Mouse (Mus musculus) forebrain, embryonic 13.5 days (tissue): ENCODE measurements around the gene Lonrf2. TPM values are rescaled to one million over a fixed set of nuclear protein-coding genes. Genes with fewer than 3 reads are reported as not detected.

Experiments
- ATAC-seq: fragments of 200-750 bp; cut with Nextera tagmentation; 2 replicates; pipeline ENCODE4 v1.8.0; 2017
- H3K27ac ChIP-seq: fragments of 300-500 bp; sonication (generic); 2 replicates; pipeline ENCODE4 v1.5.1; 2015; ENCODE audit warnings: inconsistent platforms, mild to moderate bottlenecking, moderate library complexity
- H3K27me3 ChIP-seq: fragments of 300-500 bp; sonication (generic); 2 replicates; pipeline ENCODE4 v1.6.1; 2015; ENCODE audit warnings: mild to moderate bottlenecking, inconsistent platforms
- H3K36me3 ChIP-seq: fragments of 300-500 bp; sonication (generic); 2 replicates; pipeline ENCODE4 v1.6.1; 2015; ENCODE audit warnings: mild to moderate bottlenecking, inconsistent platforms; ENCODE audit not compliant: poor library complexity, severe bottlenecking
- H3K4me1 ChIP-seq: fragments of 300-500 bp; sonication (generic); 2 replicates; pipeline ENCODE4 v1.6.1; 2015; ENCODE audit warnings: inconsistent platforms
- H3K4me2 ChIP-seq: fragments of 300-500 bp; sonication (generic); 2 replicates; pipeline ENCODE4 v1.6.1; 2015; ENCODE audit warnings: inconsistent platforms, mild to moderate bottlenecking, moderate library complexity
- H3K4me3 ChIP-seq: fragments of 300-500 bp; sonication (generic); 2 replicates; pipeline ENCODE4 v1.5.1; 2015; ENCODE audit warnings: mild to moderate bottlenecking, inconsistent platforms
- H3K9ac ChIP-seq: fragments of 300-500 bp; sonication (generic); 2 replicates; pipeline ENCODE4 v1.6.1; 2015; ENCODE audit warnings: mild to moderate bottlenecking, inconsistent platforms
- H3K9me3 ChIP-seq: fragments of 300-500 bp; sonication (generic); replicated peaks from 2 replicates; pipeline ENCODE4 v1.6.1; 2016; ENCODE audit warnings: inconsistent platforms
- WGBS: fragments of 180-500 bp; shearing (Covaris S2); methylation state at CpG from one replicate; pipeline ENCODE4 v1.1.7; 2015; 5-methylcytosine and 5-hydroxymethylcytosine counted together
- polyA plus RNA-seq: library from polyadenylated mRNA; unstranded; fragments of >200 nt; fragmentation: Nextera tagmentation; extraction: Ambion mirVana; gene quantifications from 2 replicates; pipeline ENCODE4 v1.2.1, GENCODE M21; 2015

Gene Lonrf2
- polyA plus RNA-seq, 1 experiment from 2014 or later, result 6.9 TPM

GRCm38 (mm10) chr1:38860867-38861524 is 24.5 kb upstream of the Lonrf2 start:
- Histone ChIP-seq H3K4me1 (no peaks in the 10 kb centered on the region), H3K9ac (no peak overlapping the region), H3K36me3 (peaks cover 29% of the 10 kb centered on the region), H3K9me3 (no peaks in the 10 kb centered on the region), H3K4me2 (no peak overlapping the region), H3K4me3 (no peak overlapping the region), H3K27ac (no peak overlapping the region), H3K27me3 (no peaks in the 10 kb centered on the region)
- peak; percentile 57 for ATAC-seq
- 91% methylated on average over 9 of the region's 9 CpGs for WGBS

- Histone ChIP-seq H3K4me1 (no peaks in the 10 kb centered on the region), H3K27ac (no peak overlapping the region), H3K4me3 (no peak overlapping the region), H3K27me3 (no peaks in the 10 kb centered on the region), H3K36me3 (peaks cover 21% of the 10 kb centered on the region), H3K4me2 (no peak overlapping the region), H3K9me3 (no peaks in the 10 kb centered on the region), H3K9ac (no peak overlapping the region)
- no peak for ATAC-seq
- 85% methylated on average over 5 of the region's 5 CpGs for WGBS
Observed at GRCm38 (mm10) chr1:38860207-38860606, 23.7 kb upstream of the Lonrf2 start.

- Histone ChIP-seq H3K4me1 (no peaks in the 10 kb centered on the region), H3K36me3 (no peaks in the 10 kb centered on the region), H3K4me3 (no peak overlapping the region), H3K27ac (no peak overlapping the region), H3K27me3 (no peaks in the 10 kb centered on the region), H3K9me3 (no peaks in the 10 kb centered on the region), H3K4me2 (no peak overlapping the region), H3K9ac (no peak overlapping the region)
- WGBS, result 11% methylated on average over 3 of the region's 3 CpGs
- peak; percentile 57; the same call in 1 of the 2 replicates for ATAC-seq
Observed at GRCm38 (mm10) chr1:38856196-38856595, 19.7 kb upstream of the Lonrf2 start.

- Histone ChIP-seq H3K4me2 (no peak overlapping the region), H3K9me3 (no peaks in the 10 kb centered on the region), H3K4me1 (peaks cover 21% of the 10 kb centered on the region), H3K27me3 (no peaks in the 10 kb centered on the region), H3K36me3 (no peaks in the 10 kb centered on the region), H3K4me3 (no peak overlapping the region), H3K9ac (no peak overlapping the region), H3K27ac (no peak overlapping the region)
- ATAC-seq, result no peak
- 49% methylated on average over 2 of the region's 2 CpGs for WGBS
Observed at GRCm38 (mm10) chr1:38852250-38852649, 15.7 kb upstream of the Lonrf2 start.

GRCm38 (mm10) chr1:38850650-38851049 is 14.1 kb upstream of the Lonrf2 start:
- no peak overlapping the region for H3K4me3 ChIP-seq

GRCm38 (mm10) chr1:38848451-38849289 is 12.2 kb upstream of the Lonrf2 start:
- Histone ChIP-seq H3K27ac (peak overlapping the region; percentile 31; the same call in 1 of the 2 replicates), H3K27me3 (peaks cover 12% of the 10 kb centered on the region; the same call in 1 of the 2 replicates), H3K4me3 (no peak overlapping the region), H3K4me1 (peaks cover 25% of the 10 kb centered on the region), H3K4me2 (peak overlapping the region; percentile 56), H3K36me3 (no peaks in the 10 kb centered on the region), H3K9me3 (no peaks in the 10 kb centered on the region), H3K9ac (no peak overlapping the region)
- ATAC-seq, result peak; percentile 59
- 33% methylated on average over 2 of the region's 2 CpGs for WGBS

More at GRCm38 (mm10) chr1:38850650-38851049, 14.1 kb upstream of the Lonrf2 start:
- Histone ChIP-seq H3K9me3 (no peaks in the 10 kb centered on the region), H3K4me1 (peaks cover 25% of the 10 kb centered on the region), H3K9ac (no peak overlapping the region), H3K4me2 (no peak overlapping the region), H3K27ac (no peak overlapping the region), H3K27me3 (peaks cover 8% of the 10 kb centered on the region; the same call in 1 of the 2 replicates), H3K36me3 (no peaks in the 10 kb centered on the region)
- no peak for ATAC-seq
- WGBS, result 91% methylated on average over 2 of the region's 2 CpGs

GRCm38 (mm10) chr1:38847975-38848374 is 11.5 kb upstream of the Lonrf2 start:
- Histone ChIP-seq H3K4me2 (peak overlapping the region; percentile 56), H3K9ac (peak overlapping the region; percentile 43; the same call in 1 of the 2 replicates), H3K9me3 (no peaks in the 10 kb centered on the region), H3K4me3 (peak overlapping the region; percentile 34), H3K27me3 (peaks cover 12% of the 10 kb centered on the region; the same call in 1 of the 2 replicates), H3K4me1 (peaks cover 29% of the 10 kb centered on the region), H3K36me3 (no peaks in the 10 kb centered on the region), H3K27ac (peak overlapping the region; percentile 79)
- ATAC-seq, result peak; percentile 91
- 4% methylated on average over 11 of the region's 11 CpGs for WGBS

GRCm38 (mm10) chr1:38843275-38843674 is 6.8 kb upstream of the Lonrf2 start:
- Histone ChIP-seq H3K27ac (no peak overlapping the region), H3K4me1 (peaks cover 19% of the 10 kb centered on the region), H3K4me3 (no peak overlapping the region), H3K4me2 (no peak overlapping the region), H3K27me3 (peaks cover 25% of the 10 kb centered on the region), H3K36me3 (no peaks in the 10 kb centered on the region), H3K9ac (no peak overlapping the region), H3K9me3 (no peaks in the 10 kb centered on the region)
- 21% methylated on average over 4 of the region's 4 CpGs for WGBS
- ATAC-seq, result peak; percentile 20; the same call in 1 of the 2 replicates

GRCm38 (mm10) chr1:38842861-38843260 is 6.3 kb upstream of the Lonrf2 start:
- peaks cover 15% of the 10 kb centered on the region for H3K4me1 ChIP-seq
- no peak overlapping the region for H3K4me3 ChIP-seq
- 60% methylated on average over 1 of the region's 1 CpGs for WGBS
- no peak for ATAC-seq
- no peaks in the 10 kb centered on the region for H3K9me3 ChIP-seq
- no peak overlapping the region for H3K27ac ChIP-seq
- H3K27me3 ChIP-seq, result peaks cover 29% of the 10 kb centered on the region
- H3K36me3 ChIP-seq, result no peaks in the 10 kb centered on the region
- no peak overlapping the region for H3K9ac ChIP-seq
- no peak overlapping the region for H3K4me2 ChIP-seq

GRCm38 (mm10) chr1:38839944-38840343 is 3.4 kb upstream of the Lonrf2 start:
- peaks cover 43% of the 10 kb centered on the region for H3K27me3 ChIP-seq
- H3K4me1 ChIP-seq, result peaks cover 13% of the 10 kb centered on the region
- H3K4me3 ChIP-seq, result no peak overlapping the region
- H3K36me3 ChIP-seq, result no peaks in the 10 kb centered on the region
- no peak overlapping the region for H3K9ac ChIP-seq
- no peaks in the 10 kb centered on the region for H3K9me3 ChIP-seq
- H3K27ac ChIP-seq, result no peak overlapping the region
- H3K4me2 ChIP-seq, result no peak overlapping the region
- WGBS, result 56% methylated on average over 1 of the region's 1 CpGs
- no peak for ATAC-seq

- WGBS, result 2% methylated on average over 78 of the region's 103 CpGs
- no peaks in the 10 kb centered on the region for H3K9me3 ChIP-seq
- H3K27ac ChIP-seq, result peak overlapping the region; percentile 91
- H3K4me3 ChIP-seq, result peak overlapping the region; percentile 72
- H3K36me3 ChIP-seq, result peaks cover 5% of the 10 kb centered on the region; the same call in 1 of the 2 replicates
- H3K27me3 ChIP-seq, result peaks cover 39% of the 10 kb centered on the region
- peaks cover 7% of the 10 kb centered on the region for H3K4me1 ChIP-seq
- peak overlapping the region; percentile 99 for H3K4me2 ChIP-seq
- peak; percentile 81 for ATAC-seq
- H3K9ac ChIP-seq, result peak overlapping the region; percentile 86
Observed at GRCm38 (mm10) chr1:38835568-38836476, 689 bp downstream of the Lonrf2 start.
